Mouse (Mus musculus) stomach, postnatal 0 days (tissue): ENCODE measurements at regions not wholly inside any gene's neighbourhood (a gene's known extent, or its start where the extent isn't known, plus 50 kb on each side); places are given as distances from the start of the nearest gene placed in this dataset.

Experiments
- CTCF ChIP-seq: IDR thresholded peaks from 2 replicates; pipeline ENCODE4 v1.5.1; 2016; ENCODE audit warnings: antibody characterized with exemption, low read depth, mild to moderate bottlenecking, moderate library complexity
- EP300 ChIP-seq: optimal IDR thresholded peaks from 2 replicates; pipeline ENCODE3; 2016; ENCODE audit warnings: antibody characterized with exemption

- no peak for TF ChIP-seq CTCF
- no peak for TF ChIP-seq EP300
Measured at GRCm38 (mm10) chr13:101013604-101014003, 180.4 kb upstream of the Slc30a5 start.
